Mouse (Mus musculus) CD4-positive, CD25-positive, alpha-beta regulatory T cell, adult 4 months (primary cell): ENCODE results near the gene Astl. TPM values are rescaled to one million over a fixed set of nuclear protein-coding genes. Genes with fewer than 3 reads are reported as not detected.

Experiments
- polyA plus RNA-seq, 2 experiments: library from polyadenylated mRNA; unstranded; fragments of 100-300 nt; shearing (Covaris generic); gene quantifications; one replicate each; pipeline ENCODE4 v1.2.1; 2017

Astl gene
- polyA plus RNA-seq, 2 experiments from 2014 or later, result 0.22 to 0.42 TPM

Other genes starting within 250 kb of the Astl start
- 10 to 100 TPM in 1 of 2 experiments, 1 to 10 TPM in 1; 5.9 to 15.6 TPM for gene Ncaph, start 204.7 kb upstream of the Astl start, polyA plus RNA-seq
- gene Itpripl1, start 195.2 kb upstream of the Astl start, polyA plus RNA-seq, result 10 to 100 TPM; 61.1 to 65.8 TPM
- gene 1810024B03Rik, start 130.4 kb upstream of the Astl start, polyA plus RNA-seq, result 1 to 10 TPM; 1.0 to 1.1 TPM
- 10 to 100 TPM; 42.5 to 79.4 TPM for gene Snrnp200, start 130.3 kb upstream of the Astl start, polyA plus RNA-seq
- gene Ciao1, start 90.8 kb upstream of the Astl start, polyA plus RNA-seq, result 10 to 100 TPM; 53.3 to 64.7 TPM
- 100 to 1,000 TPM in 1 of 2 experiments, 10 to 100 TPM in 1; 75.1 to 118 TPM for gene Tmem127, start 90.7 kb upstream of the Astl start, polyA plus RNA-seq
- gene Stard7, start 68.4 kb upstream of the Astl start, polyA plus RNA-seq, result 10 to 100 TPM; 28.4 to 32.1 TPM
- 10 to 100 TPM; 20.1 to 45.4 TPM for gene Dusp2, start 2.5 kb upstream of the Astl start, polyA plus RNA-seq
- not detected for gene Adra2b, start 24.6 kb downstream of the Astl start, polyA plus RNA-seq
- under 1 TPM; 0.23 to 0.52 TPM for gene Gpat2, start 86.6 kb downstream of the Astl start, polyA plus RNA-seq
- 10 to 100 TPM; 44.7 to 49.2 TPM for gene Fahd2a, start 105.9 kb downstream of the Astl start, polyA plus RNA-seq
- gene Kcnip3, start 183.5 kb downstream of the Astl start, polyA plus RNA-seq, result not detected
- gene Prom2, start 202.8 kb downstream of the Astl start, polyA plus RNA-seq, result not detected
- gene Zfp661, start 248.5 kb downstream of the Astl start, polyA plus RNA-seq, result 1 to 10 TPM; 3.0 to 3.7 TPM
- gene Mrps5, start 248.6 kb downstream of the Astl start, polyA plus RNA-seq, result 100 to 1,000 TPM; 120 to 152 TPM